Mouse (Mus musculus): ENCODE measurements around the gene Gm45233.

The Gm45233 gene

DNA sequence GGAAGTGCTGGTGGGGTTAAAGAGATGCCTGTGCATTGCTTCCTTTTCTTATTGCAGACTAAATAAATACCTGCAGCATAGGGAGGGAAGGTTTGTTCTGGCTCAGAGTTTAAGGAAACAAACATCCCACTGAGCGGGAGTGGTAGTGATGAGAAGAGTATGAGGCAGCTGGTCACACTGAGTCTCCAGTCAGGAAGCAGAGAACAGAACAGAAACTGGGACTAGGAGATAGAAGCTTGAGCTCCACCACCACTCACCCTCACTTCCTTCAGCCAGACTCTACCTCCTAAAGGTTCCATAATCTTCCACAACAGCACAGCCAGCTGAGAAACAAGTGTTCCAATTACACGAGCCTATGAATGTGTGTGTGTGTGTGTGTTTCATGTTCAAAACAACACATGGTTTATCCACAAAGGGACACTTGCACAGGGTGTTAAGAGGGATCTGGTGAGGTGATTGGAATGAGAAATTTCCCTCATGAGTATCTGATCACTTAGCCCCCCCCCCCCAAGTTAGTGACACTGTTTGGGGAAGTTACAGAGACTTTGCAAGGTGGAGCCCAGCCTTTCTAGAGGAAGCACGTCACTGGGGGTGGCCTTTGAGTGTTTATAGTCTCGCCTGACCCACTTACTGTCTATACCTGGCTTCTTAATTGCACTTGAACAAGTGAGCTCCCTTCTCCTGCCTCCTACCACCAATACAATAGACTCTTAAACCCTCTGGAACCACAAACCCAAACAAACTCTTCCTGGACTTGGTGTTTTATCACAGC, 68.0 kb downstream of the Gm45233 start:
- DNase-seq (ENCODE audit: low spot score) = no peak

DNA sequence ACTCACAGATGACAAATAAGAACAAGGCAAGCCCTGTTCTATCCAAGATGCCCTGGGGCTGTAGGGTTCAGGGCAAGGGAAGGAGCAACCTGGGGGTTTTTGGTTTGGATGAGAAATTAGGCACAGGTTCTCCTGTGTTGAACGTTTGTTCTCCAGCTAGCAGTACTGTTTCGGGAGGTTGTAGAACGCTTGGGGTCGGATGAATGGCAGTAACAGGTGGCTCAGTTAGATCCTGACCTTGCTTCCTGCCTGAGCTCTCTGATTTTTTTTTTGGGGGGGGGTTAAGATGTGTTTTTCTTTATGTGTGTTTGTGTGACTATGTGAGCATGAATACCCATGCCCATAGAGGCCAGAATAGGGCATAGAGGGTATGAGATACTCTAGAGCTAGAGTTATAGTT, 68.6 kb downstream of the Gm45233 start:
- no peak for DNase-seq (ENCODE audit: low spot score)
